Mouse (Mus musculus) liver, adult 2 months (tissue): Measurements from ENCODE around the gene Ezr.

Experiments
- CTCF ChIP-seq: fragments of 200-500 bp; IDR thresholded peaks from 2 replicates; pipeline ENCODE4 v1.5.1; 2011; ENCODE audit warnings: low read depth, low read length, control low read depth
- POLR2A ChIP-seq: fragments of 200-500 bp; IDR thresholded peaks from 2 replicates; pipeline ENCODE4 v1.6.1; 2011; ENCODE audit warnings: low read length, control low read depth; ENCODE audit not compliant: insufficient read depth; ENCODE audit errors: extremely low read depth

- TF ChIP-seq CTCF (no peak), POLR2A (no peak)
Observed at GRCm38 (mm10) chr17:6736306-6737272, 46.0 kb downstream of the Ezr start.
